Mouse (Mus musculus) layer of hippocampus, postnatal 36 days (tissue): ENCODE data around the gene Mcm3ap. TPM values are rescaled to one million over a fixed set of nuclear protein-coding genes. Genes with fewer than 3 reads are reported as not detected.
A peak's percentile ranks its signal among the peaks of the same experiment; 100 is the strongest.

Experiments used
- DNase-seq, 2 experiments: peaks; one replicate each; pipeline ENCODE4 v3.0.0; 2022
- total RNA-seq, 2 experiments: library from RNA; stranded (reverse); gene quantifications; 2 replicates each; pipeline ENCODE4 v1.2.3; 2021

Gene Mcm3ap
- total RNA-seq = 10 to 100 TPM; 50.8 TPM

DNA sequence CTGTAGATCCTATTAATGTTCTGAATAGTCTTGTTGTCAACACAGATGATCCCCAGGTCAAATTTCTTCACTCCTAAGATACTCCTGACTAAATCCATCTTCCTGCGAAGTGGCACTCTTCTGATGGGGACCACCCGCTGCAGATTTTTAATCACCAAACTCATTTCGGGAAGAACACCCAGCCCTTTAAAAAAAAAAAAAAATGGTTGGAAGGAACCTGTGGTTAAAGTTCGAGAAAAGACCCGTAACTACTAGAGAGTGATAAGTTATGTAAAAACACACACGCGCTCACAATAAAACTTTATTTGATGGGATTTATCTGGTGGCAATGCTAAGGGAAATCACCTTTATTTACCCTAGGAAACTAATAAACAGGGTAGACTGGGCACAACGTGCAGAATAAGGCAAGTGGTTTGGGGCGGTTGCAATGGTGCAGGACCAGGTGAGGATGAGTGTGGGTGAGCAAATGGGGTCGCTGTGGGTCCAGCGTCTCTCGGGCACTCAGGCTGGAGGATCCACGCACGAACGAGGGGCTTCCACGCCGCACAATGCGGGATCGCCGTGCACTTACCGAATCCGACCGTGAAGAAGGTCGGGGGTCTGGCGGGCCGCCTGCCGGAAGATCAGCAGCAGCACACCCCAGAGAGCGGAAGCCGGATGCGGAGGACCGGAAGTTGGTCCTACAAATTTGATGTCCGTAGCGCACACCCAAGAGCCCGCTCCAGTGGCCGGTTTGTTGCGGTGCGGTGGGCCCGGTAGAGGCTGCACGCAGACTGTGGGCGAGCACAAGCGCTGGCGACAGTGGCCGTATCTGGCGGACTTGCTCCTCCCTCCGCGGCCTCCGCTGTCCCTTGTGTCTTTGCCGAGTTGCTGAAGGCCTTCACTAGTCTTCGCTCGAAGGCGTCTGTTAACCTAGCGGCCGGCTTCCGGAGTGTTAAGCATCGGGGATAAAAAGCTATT, at the start of gene Mcm3ap, which contains the start of gene Ybey:
TSS of gene Mcm3ap (plus strand) at position 725 of the 960 bp plus-strand sequence.
TSS of gene Ybey (minus strand) at position 912 of the 960 bp plus-strand sequence.
- peak; percentile 88 for DNase-seq

DNA sequence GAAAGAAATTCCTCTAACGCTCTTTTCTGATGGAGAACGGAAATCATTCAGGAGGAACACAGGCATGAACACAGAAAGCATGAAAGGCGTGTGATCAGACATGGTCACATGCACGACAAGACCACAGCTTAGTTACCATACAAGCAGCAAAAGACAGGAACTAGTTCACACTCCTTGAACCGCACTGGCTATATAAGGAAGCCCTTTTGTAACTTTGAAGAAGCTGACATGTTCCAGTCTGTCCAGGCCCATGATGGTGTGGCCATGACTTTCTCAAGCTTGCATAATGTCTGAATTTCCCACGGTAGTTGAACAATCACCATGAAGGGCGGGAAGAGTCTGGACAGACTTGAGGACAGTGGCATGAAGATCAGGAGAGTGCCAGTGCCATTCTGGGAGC, 43.1 kb upstream of the Mcm3ap start:
- DNase-seq = no peak

GRCm38 (mm10) chr10:76433925-76434324, 34.8 kb upstream of the Mcm3ap start:
- DNase-seq = no peak

GRCm38 (mm10) chr10:76439107-76439890, 29.4 kb upstream of the Mcm3ap start:
- no peak for DNase-seq

GRCm38 (mm10) chr10:76440281-76440680, 28.4 kb upstream of the Mcm3ap start, which contains the start of gene AC141477.1:
TSS of gene AC141477.1 (minus strand) at chr10:76440444.
- no peak for DNase-seq

DNA sequence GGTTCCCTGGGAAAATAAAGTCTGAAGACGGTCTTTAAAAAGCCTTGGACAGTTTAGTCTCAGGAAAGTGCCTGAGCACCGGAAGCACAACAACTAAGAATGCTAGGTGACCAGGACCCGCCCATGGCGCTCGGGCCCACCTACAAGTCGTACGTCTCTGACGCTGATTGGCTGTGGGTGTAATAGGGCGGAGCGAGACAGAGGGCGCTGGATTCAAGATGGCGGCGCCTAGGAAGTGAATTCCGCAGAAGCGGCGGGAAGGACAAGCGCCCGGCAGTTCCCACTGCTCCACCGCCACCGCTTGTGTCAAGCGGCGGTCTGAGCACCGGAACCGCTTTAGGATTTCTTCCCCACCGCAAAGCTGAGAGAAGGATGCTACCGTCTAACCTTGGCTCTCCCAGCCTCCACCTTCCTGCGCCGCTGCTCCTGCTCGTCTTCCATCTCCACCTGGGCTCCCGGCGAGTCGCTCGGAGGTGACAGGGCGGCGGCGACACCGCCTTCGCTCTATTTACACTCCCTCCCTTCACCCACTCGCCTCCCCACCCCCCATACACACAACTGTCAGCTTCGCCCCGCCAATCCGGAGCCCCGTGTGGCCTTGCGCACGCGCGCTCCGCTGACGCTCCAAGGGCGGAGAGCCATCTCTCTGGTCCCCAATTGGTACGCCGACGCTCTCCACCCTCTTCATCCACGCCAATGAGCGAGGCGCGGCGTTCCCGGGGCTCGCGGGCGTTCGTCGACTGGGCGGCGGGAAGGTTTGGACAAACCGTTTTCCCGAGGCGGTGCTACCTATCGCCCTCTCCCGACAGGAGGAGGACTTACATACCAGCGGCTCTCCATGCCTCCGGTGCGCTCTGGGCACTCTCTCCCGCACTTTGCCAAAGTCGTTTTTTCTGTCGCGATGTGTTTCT, 26.3 kb upstream of the Mcm3ap start, which contains the start of gene Pcnt:
TSS of gene Pcnt (minus strand) at position 609 of the 911 bp plus-strand sequence.
- peak; percentile 97 for DNase-seq

DNA sequence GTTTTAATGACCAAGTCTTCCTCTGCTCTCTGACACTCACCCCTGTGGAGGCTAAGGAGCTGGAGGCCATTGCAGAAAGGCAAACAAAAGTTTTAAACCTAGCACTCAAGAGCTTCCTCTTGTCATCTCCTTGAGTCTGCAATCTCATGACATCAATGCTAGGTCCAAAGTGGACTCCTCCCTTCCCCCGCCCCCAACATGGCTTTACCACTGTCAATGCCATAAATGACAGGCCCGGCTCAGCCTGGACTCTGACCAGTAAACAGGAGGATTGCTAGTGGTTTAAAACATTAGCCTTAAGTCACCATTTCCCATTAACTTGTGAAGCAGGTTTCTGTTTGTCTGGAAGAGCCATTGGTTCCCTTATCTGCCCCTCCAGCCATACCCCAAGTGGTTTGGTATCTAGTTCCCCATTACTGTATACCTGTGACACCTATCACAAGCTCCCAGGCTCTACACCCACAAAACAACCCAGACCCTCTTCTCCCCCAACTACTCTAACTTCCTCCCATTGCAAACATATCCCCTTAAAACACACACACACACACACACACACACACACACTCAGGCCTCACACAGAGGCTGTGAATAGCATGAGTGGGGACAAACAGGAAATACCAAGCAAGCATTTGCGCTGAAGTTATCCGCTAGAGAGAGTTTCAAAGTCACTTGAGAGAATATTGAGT, 22.6 kb upstream of the Mcm3ap start:
- no peak for DNase-seq

DNA sequence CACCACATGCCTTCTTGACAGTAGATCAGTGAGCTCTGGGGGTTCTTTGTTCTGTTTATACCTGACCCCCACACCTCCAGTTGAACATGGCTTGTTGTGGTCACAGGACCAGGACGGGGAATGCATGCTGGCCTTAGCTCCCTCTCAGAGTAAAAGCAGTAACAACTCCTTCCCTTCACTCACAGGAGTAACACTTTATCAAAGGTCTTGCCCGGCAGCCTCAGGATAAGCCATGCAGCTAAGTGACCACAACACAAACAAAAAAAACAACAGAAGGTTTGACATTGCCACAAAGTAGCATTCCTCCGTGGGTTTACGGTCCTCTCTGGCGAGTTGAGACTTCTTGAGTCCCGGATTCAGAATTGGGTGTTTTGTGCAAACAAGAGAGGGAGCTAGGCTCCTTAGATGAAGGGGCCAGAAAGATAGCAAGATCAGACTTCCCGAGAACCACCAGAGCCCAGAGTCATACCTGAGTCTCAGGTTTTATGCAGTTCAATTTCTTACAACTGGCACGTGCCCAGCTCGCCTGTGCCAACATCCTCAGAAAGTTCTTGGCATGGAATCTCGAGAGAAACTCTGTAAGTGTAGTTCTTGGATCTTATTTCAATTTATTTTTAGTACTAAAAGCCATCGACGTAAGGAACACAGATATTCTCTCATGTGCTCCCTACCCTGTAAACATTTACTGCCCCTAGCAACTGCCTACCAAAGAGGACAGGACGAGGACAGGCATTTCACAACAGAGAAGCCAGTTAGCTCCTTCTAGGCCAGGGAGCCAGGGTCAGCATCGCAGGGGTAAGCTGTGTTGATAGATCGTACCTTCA, 21.1 kb upstream of the Mcm3ap start:
- DNase-seq = no peak

- no peak for DNase-seq
These were observed 19.9 kb upstream of the Mcm3ap start, which contains the start of gene 2610028H24Rik for GRCm38 (mm10) chr10:76448851-76449250. TSS of gene 2610028H24Rik (plus strand) at chr10:76449081.

DNA sequence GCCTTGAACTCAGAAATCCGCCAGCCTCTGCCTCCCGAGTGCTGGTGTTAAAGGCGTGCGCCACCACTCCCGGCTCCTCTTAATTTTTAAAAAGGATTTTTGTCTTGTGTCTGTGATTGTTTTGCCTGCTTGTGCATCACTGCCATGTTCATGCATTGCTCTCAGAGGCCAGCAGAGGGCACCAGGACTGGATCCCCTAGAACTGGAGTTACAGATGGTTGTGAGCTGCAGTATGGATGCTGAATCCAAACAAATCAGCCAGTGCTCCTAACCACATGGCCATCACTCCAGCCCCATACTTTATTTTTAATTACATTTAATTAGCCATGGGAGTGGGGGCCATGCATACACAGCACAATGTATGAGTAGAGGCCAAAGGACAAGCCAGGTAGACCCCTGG, 13.4 kb upstream of the Mcm3ap start:
- peak; percentile 25 to 45 for DNase-seq

- DNase-seq = no peak
These were observed 7.5 kb upstream of the Mcm3ap start for GRCm38 (mm10) chr10:76461255-76461654.

- no peak for DNase-seq
These were observed 6.4 kb upstream of the Mcm3ap start for GRCm38 (mm10) chr10:76462312-76462711.

GRCm38 (mm10) chr10:76462721-76463120, 6.0 kb upstream of the Mcm3ap start:
- no peak for DNase-seq

DNA sequence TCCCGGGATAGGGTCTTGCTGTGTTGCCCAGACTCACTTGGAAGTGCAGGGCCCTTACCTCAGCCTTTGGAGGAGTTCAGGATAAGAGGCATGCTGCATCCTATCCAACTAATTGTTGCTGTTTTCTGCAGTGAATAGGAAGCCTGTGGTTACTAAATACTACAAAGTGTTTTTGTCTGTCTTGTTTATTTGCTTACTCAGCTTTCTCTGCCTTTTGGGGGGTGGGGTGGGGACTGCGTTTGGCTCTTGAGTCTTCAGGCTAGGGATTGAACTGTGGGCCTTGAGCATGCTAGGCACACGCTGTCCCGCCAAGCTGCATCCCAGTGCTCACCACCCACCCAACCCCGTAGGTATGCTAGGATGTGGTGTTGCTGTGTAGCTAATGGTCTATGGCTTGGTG, 5.0 kb downstream of the Mcm3ap start:
- no peak for DNase-seq

GRCm38 (mm10) chr10:76480851-76481250, 12.1 kb downstream of the Mcm3ap start:
- DNase-seq = no peak

DNA sequence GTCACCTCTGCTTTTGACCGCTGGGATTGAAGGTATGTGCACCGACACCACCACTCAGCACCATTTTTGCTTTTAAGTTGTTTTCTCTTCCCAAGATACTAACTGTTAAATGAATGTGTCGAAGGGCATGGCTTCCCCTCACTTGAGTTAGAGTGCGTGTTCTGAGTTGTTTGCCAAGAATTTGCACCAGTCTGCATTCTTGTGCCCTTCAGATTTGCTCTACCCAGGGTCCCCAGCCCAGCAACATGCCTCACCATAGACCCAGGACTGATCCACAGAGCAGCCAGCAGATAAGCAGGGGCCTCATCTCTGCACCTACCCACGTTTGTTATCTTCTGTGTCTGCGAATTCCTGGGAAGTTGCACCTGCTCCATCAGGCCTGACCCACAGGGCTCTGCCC, 12.8 kb downstream of the Mcm3ap start:
- no peak for DNase-seq

- no peak for DNase-seq
These were observed 17.6 kb downstream of the Mcm3ap start for GRCm38 (mm10) chr10:76486302-76486701.

DNA sequence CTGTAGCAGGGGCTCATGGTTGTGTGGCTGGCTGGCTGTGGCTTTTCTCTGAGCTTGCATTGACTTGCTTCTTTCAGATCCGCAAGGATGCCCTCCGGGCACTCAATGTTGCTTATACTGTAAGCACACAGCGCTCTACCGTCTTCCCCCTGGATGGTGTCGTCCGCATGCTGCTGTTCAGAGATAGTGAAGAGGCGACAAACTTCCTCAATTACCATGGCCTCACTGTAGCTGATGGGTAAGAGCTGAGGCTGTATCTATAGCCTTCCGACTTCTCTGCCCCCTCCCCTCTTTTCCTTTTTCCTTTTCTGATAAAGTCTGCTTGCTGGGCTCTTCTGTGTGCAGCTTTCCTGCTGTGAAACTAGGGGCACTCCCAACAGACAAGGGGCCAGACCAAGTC, 19.5 kb downstream of the Mcm3ap start:
- no peak for DNase-seq

- DNase-seq = no peak
These were observed 20.5 kb downstream of the Mcm3ap start for GRCm38 (mm10) chr10:76489205-76489604.

GRCm38 (mm10) chr10:76493527-76493926, 24.8 kb downstream of the Mcm3ap start:
- DNase-seq = no peak
